Mouse (Mus musculus) liver, embryonic 14.5 days (tissue): ENCODE results near the gene Pknox2.

ENCODE experiments used
- CTCF ChIP-seq: IDR thresholded peaks from 2 replicates; pipeline ENCODE4 v1.5.1; 2016; ENCODE audit warnings: antibody characterized with exemption, low read depth, control low read depth
- EP300 ChIP-seq: IDR thresholded peaks from 2 replicates; pipeline ENCODE4 v1.6.1; 2016; ENCODE audit warnings: antibody characterized with exemption, low read depth

DNA sequence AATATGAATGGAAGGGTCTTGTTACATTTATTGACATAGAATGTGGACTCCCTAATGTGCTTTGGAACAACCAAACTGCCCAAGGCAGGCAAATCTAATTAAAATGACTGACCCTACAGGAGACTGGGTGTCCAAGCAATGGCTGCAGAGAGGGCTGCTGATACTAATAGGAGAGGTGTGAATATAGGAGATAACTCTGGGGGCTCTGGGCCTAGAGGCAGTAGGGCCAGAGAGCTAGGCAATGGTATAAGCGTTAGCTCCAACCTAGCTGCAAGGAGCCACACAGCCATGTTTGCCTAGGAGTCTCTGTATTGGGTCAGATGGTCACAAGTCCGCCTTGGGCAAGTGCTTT is 196.1 kb downstream of the Pknox2 start:
- TF ChIP-seq CTCF (no peak), EP300 (no peak)
